Mouse (Mus musculus) left cerebral cortex, postnatal 36 days (tissue): Measurements from ENCODE around the gene Haus7. TPM values are rescaled to one million over a fixed set of nuclear protein-coding genes. Genes with fewer than 3 reads are reported as not detected.

Source experiments
- total RNA-seq, 2 experiments: library from RNA; stranded (reverse); gene quantifications; 2 replicates each; pipeline ENCODE4 v1.2.3; 2021

The Haus7 gene
- total RNA-seq, 2 experiments from 2014 or later, result 6.7 to 8.9 TPM

Other genes with a start within 250 kb of the Haus7 start
- 1 to 10 TPM in 1 of 2 experiments, under 1 TPM in 1; 0.27 to 1.3 TPM for gene Xlr4b, start 244.7 kb downstream of the Haus7 start, total RNA-seq
- gene F8a, start 230.8 kb downstream of the Haus7 start, total RNA-seq, result 10 to 100 TPM; 14.9 to 17.3 TPM
- gene Xlr4c, start 215.9 kb downstream of the Haus7 start, total RNA-seq, result not detected
- not detected for gene Xlr3c, start 193.7 kb downstream of the Haus7 start, total RNA-seq
- gene Xlr5a, start 166.1 kb downstream of the Haus7 start, total RNA-seq, result not detected
- gene Xlr5c, start 166.1 kb downstream of the Haus7 start, total RNA-seq, result not detected
- not detected for gene Gm45015, start 122.2 kb downstream of the Haus7 start, total RNA-seq
- 10 to 100 TPM; 17.7 to 20.3 TPM for gene Zfp275, start 116.4 kb downstream of the Haus7 start, total RNA-seq
- gene Gm18336, start 60.3 kb downstream of the Haus7 start, total RNA-seq, result not detected
- gene Zfp92, start 47.9 kb downstream of the Haus7 start, total RNA-seq, result 1 to 10 TPM; 1.2 to 2.8 TPM
- not detected for gene Trex2, start 23.7 kb downstream of the Haus7 start, total RNA-seq
- gene Bgn, start 24.6 kb upstream of the Haus7 start, total RNA-seq, result 10 to 100 TPM; 15.2 to 19.5 TPM
- 10 to 100 TPM; 95.2 to 98.6 TPM for gene Atp2b3, start 44.0 kb upstream of the Haus7 start, total RNA-seq
- 1 to 10 TPM in 1 of 2 experiments, under 1 TPM in 1; 0.75 to 1.0 TPM for gene Dusp9, start 180.4 kb upstream of the Haus7 start, total RNA-seq
- gene Pnck, start 201.1 kb upstream of the Haus7 start, total RNA-seq, result 10 to 100 TPM; 84.2 to 96.1 TPM
- gene Slc6a8, start 214.1 kb upstream of the Haus7 start, total RNA-seq, result 100 to 1,000 TPM in 1 of 2 experiments, 10 to 100 TPM in 1; 98.6 to 104 TPM